Mouse (Mus musculus) C2C12 (cell line): ENCODE results near the gene Rbm3. TPM values are rescaled to one million over a fixed set of nuclear protein-coding genes. Genes with fewer than 3 reads are reported as not detected.
A peak's percentile ranks its signal among the peaks of the same experiment; 100 is the strongest.

Experiments
- H3K27me3 ChIP-seq: one replicate; pipeline ENCODE4 v1.6.1; 2011; ENCODE audit not compliant: control insufficient read depth, insufficient read depth, insufficient read length
- H3K36me3 ChIP-seq: one replicate; pipeline ENCODE4 v1.6.1; 2011; ENCODE audit not compliant: control insufficient read depth, insufficient read depth
- H3K4me3 ChIP-seq: one replicate; pipeline ENCODE4 v1.5.1; 2011; ENCODE audit warnings: mild to moderate bottlenecking, control low read depth; ENCODE audit not compliant: poor library complexity, insufficient read depth, severe bottlenecking
- H3K79me2 ChIP-seq: one replicate; pipeline ENCODE4 v1.6.1; 2011; ENCODE audit not compliant: control insufficient read depth, insufficient read depth
- H3K79me3 ChIP-seq: one replicate; pipeline ENCODE4 v1.6.1; 2011; ENCODE audit warnings: low read depth, control low read depth
- H3ac ChIP-seq: one replicate; pipeline ENCODE3; 2011; ENCODE audit warnings: low read depth; ENCODE audit not compliant: control insufficient read depth, insufficient read length
- CEBPB ChIP-seq: IDR thresholded peaks from one replicate; pipeline ENCODE4 v1.6.1; 2011; ENCODE audit warnings: low read depth, mild to moderate bottlenecking, control low read depth, moderate library complexity
- CTCF ChIP-seq: IDR thresholded peaks from one replicate; pipeline ENCODE4 v1.5.1; 2011; ENCODE audit not compliant: control insufficient read depth, insufficient read depth, insufficient read length
- FOSL1 ChIP-seq: IDR thresholded peaks from one replicate; pipeline ENCODE4 v1.8.0; 2011; ENCODE audit warnings: mild to moderate bottlenecking, low read length; ENCODE audit not compliant: poor library complexity, insufficient read depth, severe bottlenecking
- MAX ChIP-seq: IDR thresholded peaks from one replicate; pipeline ENCODE4 v1.6.1; 2011; ENCODE audit warnings: mild to moderate bottlenecking, control low read depth
- MYOD1 ChIP-seq: IDR thresholded peaks from one replicate; pipeline ENCODE4 v1.6.1; 2011; ENCODE audit warnings: low read depth; ENCODE audit not compliant: control insufficient read depth, insufficient read length
- MYOG ChIP-seq: IDR thresholded peaks from one replicate; pipeline ENCODE4 v1.6.1; 2011; ENCODE audit not compliant: control insufficient read depth, insufficient read length; ENCODE audit errors: extremely low read depth
- USF1 ChIP-seq: IDR thresholded peaks from one replicate; pipeline ENCODE4 v1.6.1; 2011; ENCODE audit warnings: low read depth, mild to moderate bottlenecking, control low read depth, moderate library complexity
- long read RNA-seq, 2 experiments: library from polyadenylated mRNA; unstranded; transcript quantifications; one replicate each; pipeline ENCODE4 v2.0.0; 2019 to 2020
- polyA plus RNA-seq: library from polyadenylated mRNA; unstranded; fragments of >200 nt; fragmentation: generic; extraction: Trizol; gene quantifications from one replicate; pipeline ENCODE4 v1.2.1, GENCODE M21; 2012; ENCODE audit warnings: missing spikeins

Rbm3 gene
- 537 TPM for polyA plus RNA-seq
- long read RNA-seq, experiment 1, transcript Rbm3-202 (7 exons, 1,183 nt) = minor isoform, 111 of 832 reads
- long read RNA-seq, experiment 1, transcript Rbm3-204 (7 exons, 1,152 nt) = minor isoform, 94 of 832 reads
- long read RNA-seq, experiment 1, transcript Rbm3-203 (7 exons, 1,225 nt) = minor isoform, 241 of 832 reads
- long read RNA-seq, experiment 1, transcript Rbm3-206 (7 exons, 1,338 nt) = major isoform, 332 of 832 reads
- long read RNA-seq, experiment 1, partial matches to known transcripts = 29 of 832 reads
- long read RNA-seq, experiment 1, other reads (novel, unspliced or antisense) = 25 of 832 reads
- long read RNA-seq, experiment 2, transcript Rbm3-206 (7 exons, 1,338 nt) = major isoform, 507 of 1,312 reads
- long read RNA-seq, experiment 2, transcript Rbm3-204 (7 exons, 1,152 nt) = minor isoform, 141 of 1,312 reads
- long read RNA-seq, experiment 2, transcript Rbm3-202 (7 exons, 1,183 nt) = minor isoform, 222 of 1,312 reads
- long read RNA-seq, experiment 2, transcript Rbm3-203 (7 exons, 1,225 nt) = minor isoform, 391 of 1,312 reads
- long read RNA-seq, experiment 2, partial matches to known transcripts = 25 of 1,312 reads
- long read RNA-seq, experiment 2, other reads (novel, unspliced or antisense) = 25 of 1,312 reads

DNA sequence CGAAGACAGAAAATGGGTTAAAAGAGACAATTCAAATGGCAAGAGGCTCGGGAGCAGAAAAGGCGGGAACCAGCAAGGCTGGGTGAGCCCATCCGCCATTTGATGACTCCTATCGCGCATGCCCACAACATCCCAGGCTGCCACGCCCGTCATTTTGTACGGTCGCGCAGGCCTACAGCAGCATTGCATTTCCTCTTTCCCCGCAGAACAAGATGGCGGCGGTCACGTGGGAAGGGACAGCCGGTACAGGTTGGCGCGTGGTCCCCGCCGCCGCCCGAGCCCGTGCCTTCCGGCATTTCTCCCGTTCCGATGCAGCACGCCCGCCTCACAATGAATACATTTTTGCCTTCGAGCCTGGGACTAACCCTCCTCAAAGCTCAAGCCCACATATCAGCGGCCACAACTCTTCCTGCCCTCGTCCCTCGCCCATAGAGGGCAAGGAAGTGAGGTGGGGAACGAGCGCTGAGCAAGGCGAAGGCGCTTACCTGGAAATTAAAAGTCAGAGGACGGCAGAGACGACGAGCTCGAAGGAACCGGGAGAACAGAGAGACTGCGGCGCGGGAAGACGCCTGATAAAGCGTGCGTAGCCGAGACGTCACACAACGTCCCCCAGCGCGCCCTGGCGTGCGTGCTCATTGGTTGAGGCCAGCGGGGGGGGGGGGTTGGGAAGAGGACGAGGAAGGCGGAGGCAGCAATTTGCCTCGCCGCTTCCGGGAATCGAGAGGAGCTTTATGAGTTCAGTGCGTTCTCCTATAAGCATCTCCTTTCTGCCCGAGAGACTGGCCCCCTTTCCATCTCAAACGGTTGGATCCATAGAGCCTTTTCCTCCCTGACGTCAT, at the start of gene Rbm3:
Gene Rbm3 (minus strand): TSS at position 728 of the 839 bp plus-strand sequence.
- no peak for TF ChIP-seq CEBPB
- TF ChIP-seq CTCF = no peak
- TF ChIP-seq MYOD1 = no peak
- no peak for TF ChIP-seq MYOG
- TF ChIP-seq FOSL1 = no peak
- TF ChIP-seq USF1 = peak; percentile 74
- peak; percentile 41 for TF ChIP-seq MAX
- H3ac ChIP-seq = peak within 1 kb of the TSS; percentile 94
- peaks cover 44% of the 10 kb centered on the region for H3K79me2 ChIP-seq
- H3K4me3 ChIP-seq = peak within 1 kb of the TSS; percentile 82
- H3K79me3 ChIP-seq = peaks cover 26% of the 10 kb centered on the region
- H3K36me3 ChIP-seq = peaks cover 42% of the 10 kb centered on the region
- H3K27me3 ChIP-seq = no peaks in the 10 kb centered on the region

DNA sequence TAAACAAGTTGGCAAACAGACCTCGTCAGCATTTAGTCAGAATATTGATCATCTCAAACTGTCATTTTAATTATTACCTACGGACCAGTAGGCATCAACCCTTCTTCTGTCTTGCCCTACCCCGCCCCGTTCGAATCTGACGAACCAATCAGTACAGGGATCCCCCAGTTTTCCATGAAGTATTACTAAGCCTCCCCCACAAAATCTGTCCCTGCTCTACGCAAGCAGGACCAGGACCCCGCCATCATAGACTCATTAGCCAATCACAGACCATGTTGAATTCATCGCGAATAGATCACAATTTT, 47.7 kb upstream of the Rbm3 start, which contains the start of gene Ebp:
Gene Ebp (minus strand): TSS at position 94 of the 305 bp plus-strand sequence.
- no peaks in the 10 kb centered on the region for H3K27me3 ChIP-seq
- H3K79me3 ChIP-seq = peaks cover 2% of the 10 kb centered on the region
- TF ChIP-seq FOSL1 (no peak), MAX (no peak), USF1 (no peak), MYOD1 (no peak), CTCF (no peak), MYOG (no peak), CEBPB (no peak)
- peak within 1 kb of the TSS; percentile 74 for H3ac ChIP-seq
- H3K79me2 ChIP-seq = peaks cover 12% of the 10 kb centered on the region
- H3K4me3 ChIP-seq = peak within 1 kb of the TSS; percentile 44
- H3K36me3 ChIP-seq = no peaks in the 10 kb centered on the region

DNA sequence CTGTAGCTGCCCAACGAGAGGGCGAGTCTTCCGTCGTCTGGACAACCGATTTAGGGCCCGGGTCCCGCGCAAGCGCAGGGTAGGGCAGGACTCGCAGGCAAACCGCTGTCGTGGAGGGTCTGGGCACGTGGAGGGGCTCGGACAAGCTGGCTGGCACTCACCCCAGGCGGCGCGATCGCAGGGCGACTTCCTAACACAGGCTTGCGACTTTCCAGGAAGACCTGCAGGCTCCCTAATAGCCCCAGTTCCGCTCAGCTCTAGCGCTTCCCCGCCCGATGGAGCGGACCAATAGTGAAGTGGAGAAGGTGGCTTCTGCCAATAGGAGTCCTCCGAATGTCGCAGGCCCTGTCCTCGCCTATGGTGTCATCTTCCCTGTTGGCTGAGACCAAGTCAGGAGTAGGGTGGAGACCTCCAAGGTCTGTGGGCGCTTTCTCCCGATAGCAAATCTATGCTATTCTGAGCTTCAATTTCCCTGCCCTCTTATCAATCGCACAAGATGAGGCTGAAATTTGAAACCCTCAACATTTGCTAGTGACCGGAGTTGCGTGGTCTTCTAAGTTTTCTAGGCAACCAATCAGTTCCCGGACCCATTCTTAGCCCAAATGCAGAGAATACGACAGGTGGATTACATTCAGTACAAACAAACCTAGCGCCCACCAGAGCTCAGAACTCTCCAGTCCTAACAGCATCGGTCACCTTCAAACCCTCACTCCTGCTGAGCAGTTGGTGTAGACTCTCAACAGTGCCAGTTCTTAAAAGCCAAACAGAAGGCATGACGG, 47.1 kb upstream of the Rbm3 start:
- Histone ChIP-seq H3ac (peak overlapping the region; percentile 74), H3K79me2 (peaks cover 12% of the 10 kb centered on the region)

DNA sequence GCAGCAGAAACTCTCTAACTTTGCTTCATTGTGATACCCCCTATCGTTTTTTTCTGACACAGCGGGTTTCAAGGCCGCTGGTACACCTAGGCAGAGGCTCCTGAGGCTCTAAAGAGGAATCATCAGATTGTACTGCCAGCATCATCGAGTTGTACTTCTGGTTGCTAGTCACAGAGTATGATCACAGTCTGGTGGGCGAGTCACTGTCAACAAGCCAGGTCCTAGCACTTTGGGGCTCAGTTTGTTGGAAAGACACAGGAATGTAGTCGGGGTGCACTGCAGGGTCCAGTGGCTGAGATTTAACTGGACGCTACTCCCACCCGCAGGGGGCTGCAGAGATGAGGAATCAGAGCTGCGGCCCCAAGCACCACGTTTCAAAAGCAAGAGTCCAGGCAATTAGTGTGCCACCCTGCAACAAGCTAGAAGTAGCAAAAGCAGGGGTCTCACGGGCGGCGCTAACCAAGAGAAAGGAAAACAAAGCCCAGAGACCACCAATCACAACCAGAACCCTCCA, 46.5 kb upstream of the Rbm3 start:
- H3K4me3 ChIP-seq = peak overlapping the region; percentile 44
- H3K79me3 ChIP-seq = peaks cover 2% of the 10 kb centered on the region
- peaks cover 12% of the 10 kb centered on the region for H3K79me2 ChIP-seq
- TF ChIP-seq USF1 = no peak
- TF ChIP-seq FOSL1 = no peak
- no peak for TF ChIP-seq CEBPB
- TF ChIP-seq CTCF = no peak
- no peak for TF ChIP-seq MYOG
- no peak for TF ChIP-seq MAX
- no peak for TF ChIP-seq MYOD1
- H3ac ChIP-seq = peak overlapping the region; percentile 74
- no peaks in the 10 kb centered on the region for H3K36me3 ChIP-seq
- H3K27me3 ChIP-seq = no peaks in the 10 kb centered on the region

More for the DNA sequence above, 47.1 kb upstream of the Rbm3 start:
- Histone ChIP-seq H3K79me3 (peaks cover 2% of the 10 kb centered on the region), H3K4me3 (peak overlapping the region; percentile 44), H3K27me3 (no peaks in the 10 kb centered on the region), H3K36me3 (no peaks in the 10 kb centered on the region)
- no peak for TF ChIP-seq USF1
- no peak for TF ChIP-seq CEBPB
- TF ChIP-seq MYOD1 = no peak
- TF ChIP-seq CTCF = no peak

DNA sequence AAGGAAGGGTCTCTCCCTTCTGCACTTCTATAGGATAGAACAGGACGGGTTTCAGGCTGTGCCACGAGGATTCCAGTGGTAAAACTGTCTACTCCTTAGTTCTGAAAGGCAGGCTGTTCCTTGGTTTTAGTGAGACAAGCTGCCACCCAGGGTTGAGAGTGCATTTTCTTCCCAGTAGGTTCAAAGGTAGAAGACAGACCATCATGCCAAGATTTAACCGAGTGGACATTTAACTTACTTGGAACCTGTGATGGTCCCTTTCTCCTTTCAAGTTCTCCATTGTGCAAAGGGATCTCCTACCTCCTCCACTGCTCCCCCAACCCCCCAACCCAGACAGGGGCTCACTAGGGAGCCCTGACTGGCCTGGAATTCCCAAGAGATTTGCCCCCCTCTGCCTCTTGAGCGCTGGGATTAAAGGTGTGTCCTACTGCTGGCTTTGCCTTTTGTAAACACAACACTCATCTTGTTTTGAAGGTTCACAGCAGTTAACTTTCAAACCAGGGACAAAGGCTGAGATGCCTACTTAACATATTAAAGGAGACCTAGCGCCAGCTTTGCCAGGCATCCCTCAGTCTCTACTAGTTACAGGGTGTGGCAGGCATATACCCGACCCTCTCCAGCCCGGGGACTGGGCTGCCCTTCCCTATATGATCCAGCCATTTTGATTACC, 37.3 kb upstream of the Rbm3 start:
- Histone ChIP-seq H3K79me3 (no peaks in the 10 kb centered on the region), H3K79me2 (no peaks in the 10 kb centered on the region), H3ac (no peak overlapping the region), H3K36me3 (peaks cover 7% of the 10 kb centered on the region), H3K27me3 (no peaks in the 10 kb centered on the region), H3K4me3 (no peak overlapping the region)
- no peak for TF ChIP-seq CTCF
- no peak for TF ChIP-seq MYOG
- TF ChIP-seq FOSL1 = no peak
- no peak for TF ChIP-seq USF1
- TF ChIP-seq MYOD1 = no peak
- no peak for TF ChIP-seq MAX
- no peak for TF ChIP-seq CEBPB
